Mouse (Mus musculus) ES-E14 (cell line): ENCODE measurements at regions not wholly inside any gene's neighbourhood (a gene's known extent, or its start where the extent isn't known, plus 50 kb on each side); places are given as distances from the start of the nearest gene placed in this dataset.

ENCODE experiments used
- CHD2 ChIP-seq: IDR thresholded peaks from 2 replicates; pipeline ENCODE4 v1.6.1; 2014; ENCODE audit warnings: mild to moderate bottlenecking, low read depth, low read length, inconsistent platforms
- ZC3H11A ChIP-seq: IDR thresholded peaks from 2 replicates; pipeline ENCODE4 v1.6.1; 2012; ENCODE audit warnings: low read depth, mild to moderate bottlenecking, inconsistent platforms, low read length, borderline replicate concordance

- TF ChIP-seq CHD2 (no peak), ZC3H11A (no peak)
Observed at GRCm38 (mm10) chr13:51953569-51953968, 107.1 kb downstream of the Gadd45g start.
